Mouse (Mus musculus): ENCODE measurements around the gene Gm8068.
"Not testable (repeated sequence)": the region's sequence is repeated elsewhere in the genome, so short reads cannot be mapped to it uniquely, and the experiment has no call there.

DNA sequence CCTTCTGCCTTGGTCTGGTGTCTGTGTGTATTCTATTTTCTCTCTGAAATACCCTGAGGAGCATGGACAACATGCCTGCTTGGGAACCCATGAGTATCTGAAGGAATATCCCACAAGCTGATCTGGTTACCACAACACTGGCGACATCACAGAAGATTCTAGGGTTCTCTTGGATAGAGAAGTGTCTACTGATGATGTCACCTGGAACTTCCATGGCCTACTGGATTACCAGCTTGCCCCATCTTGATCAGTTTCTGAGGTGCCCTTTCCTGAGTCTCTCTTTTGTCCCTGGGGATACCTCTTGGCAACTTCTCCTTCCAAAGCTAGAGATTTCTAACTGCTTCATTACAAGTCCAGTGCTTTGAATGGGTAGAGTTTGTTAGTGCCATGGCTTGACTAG lies 48.8 kb upstream of the Gm8068 start, which contains the start of gene Gm7929:
- TF ChIP-seq CTCF (IDR thresholded peaks at IDR 0.05; ENCODE audit: low read depth, low read length); POLR2A (IDR thresholded peaks at IDR 0.05; ENCODE audit: extremely low read depth, insufficient read depth, low read length): not testable (repeated sequence)

Measured in liver, adult 2 months (tissue).